Mouse (Mus musculus): ENCODE measurements around the gene Gpr137b. TPM values are rescaled to one million over a fixed set of nuclear protein-coding genes. Genes with fewer than 3 reads are reported as not detected.
"Not testable (repeated sequence)": the region's sequence is repeated elsewhere in the genome, so short reads cannot be mapped to it uniquely, and the experiment has no call there.

Gpr137b gene
- polyA plus RNA-seq, 1 experiment: 9.8 TPM

DNA sequence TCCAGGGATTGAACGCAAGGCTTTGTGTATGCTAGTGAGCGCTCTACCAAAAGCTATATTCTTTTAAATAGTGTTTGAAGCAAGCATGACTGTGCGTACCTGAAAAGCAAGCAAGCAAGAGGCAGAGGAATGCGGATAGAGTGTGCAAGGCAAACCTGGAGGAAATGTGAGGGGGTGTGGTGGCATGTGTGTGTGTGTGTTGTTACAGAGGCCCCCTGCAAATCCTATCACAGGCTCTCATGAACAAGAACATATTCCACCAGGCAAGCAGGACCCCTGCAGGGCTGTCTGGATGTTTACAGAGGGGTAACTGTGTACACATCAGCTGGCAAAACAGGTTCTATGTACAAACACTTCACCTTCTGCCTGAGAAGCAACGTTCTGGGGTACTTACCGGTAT, 19.8 kb downstream of the Gpr137b start:
- DNase-seq (ENCODE audit: low read depth, low spot score): not testable (repeated sequence)
- 61% methylated on average over 6 of the region's 6 CpGs for WGBS

DNA sequence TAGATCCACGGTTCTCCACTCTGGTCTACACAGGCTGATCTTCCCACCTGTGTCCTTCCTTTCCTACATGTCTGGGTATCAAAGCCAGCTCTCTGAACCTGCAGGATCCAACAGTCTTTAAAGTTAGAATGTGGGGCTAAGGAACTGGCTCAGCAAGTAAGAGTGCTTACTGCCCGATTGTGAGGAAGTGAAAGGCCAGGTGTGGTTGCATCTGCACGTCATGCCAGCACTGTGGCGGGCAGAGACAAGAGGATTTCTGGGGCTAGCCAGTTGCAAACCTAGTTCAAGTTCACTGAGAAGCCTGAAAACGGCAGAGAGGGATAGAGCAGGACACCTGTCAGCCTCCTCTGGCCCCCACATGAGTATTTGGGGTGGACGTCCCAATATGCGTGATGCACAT, 22.4 kb downstream of the Gpr137b start:
- WGBS: 90% methylated on average over 7 of the region's 7 CpGs
- not testable (repeated sequence) for DNase-seq (ENCODE audit: low read depth, low spot score)

DNA sequence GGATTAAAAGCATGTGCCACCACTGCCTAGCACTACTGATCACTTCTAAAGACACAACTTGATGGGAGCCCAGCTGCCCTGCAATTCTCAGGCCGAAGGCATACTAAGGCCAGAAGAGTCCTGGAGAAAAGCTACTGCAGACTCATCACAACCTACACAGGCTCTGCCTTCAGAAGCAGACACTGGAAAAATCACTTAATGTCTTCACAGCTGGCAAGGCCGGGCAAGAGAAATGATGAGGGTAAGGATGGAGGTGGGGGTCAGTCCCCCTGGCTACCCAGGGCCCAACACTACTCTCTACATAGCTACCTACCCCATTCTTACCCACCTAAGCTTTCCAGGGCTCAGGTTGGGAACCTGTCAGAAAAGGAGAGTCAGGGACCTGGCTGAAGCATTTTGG, 27.4 kb downstream of the Gpr137b start:
- not testable (repeated sequence) for DNase-seq (ENCODE audit: low read depth, low spot score)
- WGBS: 84% methylated on average over 2 of the region's 2 CpGs

DNA sequence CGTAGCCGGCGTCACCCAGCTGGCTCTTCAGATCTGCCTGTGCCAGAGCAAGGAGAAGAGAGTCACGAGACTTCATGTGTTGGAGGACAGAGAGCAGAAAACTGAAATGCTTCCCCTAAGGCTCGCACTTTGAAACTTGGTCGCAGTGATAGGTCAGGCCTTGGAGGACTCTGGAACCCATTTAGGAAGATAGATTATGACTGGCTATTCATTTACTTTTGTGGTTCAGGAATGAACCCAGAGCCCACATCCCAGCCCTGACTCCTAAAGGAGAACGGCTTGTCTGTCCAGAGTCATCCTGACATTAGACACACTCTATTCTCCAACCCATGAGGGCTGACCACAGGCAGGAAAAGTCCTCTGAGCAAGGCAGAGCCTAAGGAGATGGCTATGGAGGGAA, 30.3 kb downstream of the Gpr137b start:
- DNase-seq (ENCODE audit: low read depth, low spot score): not testable (repeated sequence)
- WGBS: 84% methylated on average over 7 of the region's 7 CpGs

DNA sequence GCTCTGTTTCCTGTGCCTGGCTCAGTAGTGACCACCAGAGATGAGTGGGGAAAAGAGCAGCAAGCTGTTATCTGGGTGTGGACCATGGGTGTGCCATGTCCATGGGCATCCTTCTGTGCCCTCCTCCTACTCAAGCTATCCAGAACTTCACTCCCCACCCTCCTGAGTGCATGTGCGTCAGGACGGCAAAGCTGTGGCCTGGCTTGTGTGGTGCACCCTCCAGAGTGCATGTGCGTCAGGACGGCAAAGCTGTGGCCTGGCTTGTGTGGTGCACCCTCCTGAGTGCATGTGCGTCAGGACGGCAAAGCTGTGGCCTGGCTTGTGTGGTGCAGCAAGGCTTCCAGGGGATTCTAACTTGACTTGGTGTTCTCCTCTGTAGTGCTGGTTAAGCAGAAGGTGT, 31.6 kb downstream of the Gpr137b start:
- 94% methylated on average over 6 of the region's 6 CpGs for WGBS
- DNase-seq (ENCODE audit: low read depth, low spot score): not testable (repeated sequence)

DNA sequence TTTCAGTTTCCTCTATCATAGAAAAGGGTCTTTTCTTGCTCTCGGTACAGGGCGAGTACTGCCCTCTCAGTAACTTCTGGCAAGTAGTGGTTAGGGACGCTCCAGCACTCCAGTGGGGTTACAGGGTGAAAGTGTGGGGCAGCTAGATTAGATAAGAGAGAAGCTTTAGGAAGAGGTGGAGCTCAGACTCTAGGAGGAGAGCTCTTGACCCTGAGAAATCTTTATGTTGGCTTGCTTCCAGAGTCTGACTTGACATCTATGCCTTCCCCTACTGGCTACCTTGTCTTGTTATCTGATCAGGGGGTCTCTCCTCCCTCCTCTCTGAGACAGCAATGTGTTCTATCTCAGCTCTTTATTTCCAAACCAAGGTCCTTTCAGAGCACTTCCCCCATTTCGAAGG, 33.8 kb downstream of the Gpr137b start:
- not testable (repeated sequence) for DNase-seq (ENCODE audit: low read depth, low spot score)
- 56% methylated on average over 4 of the region's 4 CpGs for WGBS

DNA sequence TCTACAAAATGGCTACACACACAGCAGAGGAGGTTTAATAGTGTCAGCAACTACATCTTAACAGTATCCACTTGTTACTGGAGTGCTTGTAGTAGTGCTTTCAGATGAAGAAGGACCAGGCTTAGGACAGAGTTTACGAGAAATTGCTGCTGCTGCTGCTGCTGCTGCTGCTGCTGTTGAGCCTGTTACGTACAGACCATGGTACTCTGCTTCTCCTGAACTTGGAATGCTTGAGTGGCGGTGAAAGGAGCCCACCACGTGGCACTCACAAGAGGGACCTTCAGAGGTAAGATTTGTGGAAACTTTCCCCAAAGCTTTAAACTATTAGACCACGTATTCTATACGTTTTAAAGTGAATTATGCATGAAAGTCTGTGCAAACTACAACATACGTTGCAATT, 35.2 kb downstream of the Gpr137b start:
- 92% methylated on average over 7 of the region's 7 CpGs for WGBS

DNA sequence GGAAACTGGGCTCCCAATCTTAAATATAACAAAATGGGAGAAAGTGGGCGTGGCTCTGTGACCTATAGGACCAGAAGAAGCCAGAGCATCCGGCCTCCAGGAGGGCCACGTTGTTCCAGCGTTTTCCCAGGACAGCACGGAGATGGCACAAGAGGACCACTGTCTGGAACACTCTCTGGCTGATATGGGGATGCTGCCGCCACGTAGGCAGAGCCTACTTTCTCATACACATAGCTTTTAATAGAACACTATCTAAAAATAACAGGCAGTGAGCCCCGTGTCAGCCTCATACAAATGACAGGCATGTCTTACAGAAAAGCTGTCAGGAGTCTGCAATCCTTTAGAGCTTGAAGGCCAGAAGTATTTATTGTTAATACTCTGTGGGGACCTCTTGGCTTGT, 35.7 kb downstream of the Gpr137b start:
- DNase-seq (ENCODE audit: low read depth, low spot score): not testable (repeated sequence)
- WGBS: 81% methylated on average over 8 of the region's 8 CpGs

More for the DNA sequence above, 35.2 kb downstream of the Gpr137b start:
- not testable (repeated sequence) for DNase-seq (ENCODE audit: low read depth, low spot score)

DNA sequence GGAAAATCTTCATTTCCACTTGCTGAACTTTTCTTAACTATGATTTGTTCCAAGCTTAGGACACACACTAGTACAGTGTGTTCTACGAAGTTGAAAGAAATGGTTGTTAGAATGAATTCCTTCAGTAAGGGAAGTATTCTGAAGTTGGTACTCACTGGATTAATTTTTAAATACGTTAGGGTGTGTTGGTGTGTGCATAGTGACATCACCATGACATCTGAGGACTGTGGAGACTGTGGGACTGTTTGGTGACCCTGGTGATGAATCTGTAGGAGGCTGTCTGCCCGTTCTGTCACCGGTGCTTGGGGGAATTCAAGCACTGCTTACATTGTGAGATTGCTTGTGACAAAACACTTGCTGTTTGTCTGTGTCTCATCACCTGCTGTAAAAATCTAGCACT, 41.7 kb downstream of the Gpr137b start:
- not testable (repeated sequence) for DNase-seq (ENCODE audit: low read depth, low spot score)
- WGBS: 35% methylated on average over 4 of the region's 4 CpGs

DNA sequence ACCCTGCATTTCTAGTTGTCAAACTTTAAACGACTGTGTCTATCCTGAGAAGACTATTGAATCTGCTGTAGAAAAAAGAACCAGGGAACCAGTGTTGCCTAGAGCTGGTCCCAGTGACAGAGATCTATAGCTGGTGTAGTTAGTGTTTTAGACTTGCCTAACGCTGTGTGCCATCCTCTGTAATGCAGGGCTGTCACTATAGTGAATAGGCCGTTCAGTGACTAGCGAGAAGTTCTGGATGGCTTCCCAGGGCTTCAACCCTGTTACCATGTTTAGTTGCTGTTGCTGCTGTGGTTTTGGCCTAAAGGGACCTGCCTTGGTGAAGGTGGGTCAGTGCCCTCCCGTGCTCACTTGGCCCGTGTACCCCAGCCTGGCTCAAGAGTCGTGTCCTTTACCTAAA, 43.1 kb downstream of the Gpr137b start:
- WGBS: 85% methylated on average over 7 of the region's 7 CpGs
- not testable (repeated sequence) for DNase-seq (ENCODE audit: low read depth, low spot score)

DNA sequence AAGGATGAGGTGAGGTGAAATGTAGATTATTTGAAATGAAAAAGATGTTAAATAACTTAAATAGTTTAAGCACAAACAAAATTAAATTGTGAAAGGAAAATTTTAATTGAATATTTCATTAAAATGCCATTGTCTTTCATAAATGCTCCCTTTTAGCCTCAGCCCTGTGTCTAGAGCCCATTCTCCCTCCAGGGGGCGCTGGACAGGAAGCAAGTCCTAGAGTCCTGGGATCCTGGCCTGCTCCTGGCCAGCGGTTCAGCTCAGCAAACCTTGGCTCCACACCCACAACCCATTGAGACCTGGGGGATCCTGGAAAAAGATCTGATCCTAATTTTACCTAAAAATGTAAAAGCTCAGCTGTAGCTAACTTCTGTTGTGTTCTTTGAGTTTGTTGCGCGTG, 44.5 kb downstream of the Gpr137b start:
- 63% methylated on average over 4 of the region's 4 CpGs for WGBS
- no peak for DNase-seq (ENCODE audit: low read depth, low spot score)

DNA sequence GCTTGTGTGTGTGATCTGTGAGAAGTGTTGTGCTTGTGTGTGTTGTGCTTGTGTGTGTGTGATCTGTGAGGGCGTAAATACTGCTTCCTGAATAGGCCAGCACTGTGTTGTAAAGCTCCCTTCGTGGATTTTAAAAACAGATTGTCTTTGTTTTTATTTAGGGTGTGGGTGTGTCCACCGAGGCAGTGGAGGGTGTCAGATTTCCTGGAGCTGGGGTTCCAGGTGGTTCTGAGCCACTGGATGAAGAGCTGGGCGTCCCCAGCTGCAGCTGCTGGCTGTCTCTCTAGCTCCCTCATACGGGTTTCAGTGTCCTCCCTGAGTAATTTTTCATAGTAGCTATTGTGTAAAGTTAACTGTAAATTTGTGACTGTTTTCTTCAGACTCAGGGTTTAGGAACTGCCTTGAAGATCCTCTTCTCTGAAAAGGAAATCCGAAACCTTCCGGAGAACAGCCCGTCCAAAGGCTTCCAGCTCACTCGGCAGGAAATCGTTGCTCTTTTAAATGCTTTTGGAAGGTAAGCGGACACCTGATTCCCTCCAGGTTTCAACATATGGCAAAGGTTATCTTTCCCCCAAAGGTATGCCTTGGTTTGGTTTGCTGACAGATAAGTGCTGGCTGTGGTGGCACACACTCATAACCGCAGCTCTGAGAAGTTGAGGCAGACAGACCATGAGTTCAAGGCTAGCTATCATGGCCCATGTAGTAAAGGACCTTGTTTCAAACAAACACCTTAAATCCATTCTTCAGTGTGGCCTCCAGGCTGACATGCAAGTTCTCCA, 46.0 kb downstream of the Gpr137b start:
- DNase-seq (ENCODE audit: low read depth, low spot score): not testable (repeated sequence)
- WGBS: 34% methylated on average over 12 of the region's 12 CpGs

DNA sequence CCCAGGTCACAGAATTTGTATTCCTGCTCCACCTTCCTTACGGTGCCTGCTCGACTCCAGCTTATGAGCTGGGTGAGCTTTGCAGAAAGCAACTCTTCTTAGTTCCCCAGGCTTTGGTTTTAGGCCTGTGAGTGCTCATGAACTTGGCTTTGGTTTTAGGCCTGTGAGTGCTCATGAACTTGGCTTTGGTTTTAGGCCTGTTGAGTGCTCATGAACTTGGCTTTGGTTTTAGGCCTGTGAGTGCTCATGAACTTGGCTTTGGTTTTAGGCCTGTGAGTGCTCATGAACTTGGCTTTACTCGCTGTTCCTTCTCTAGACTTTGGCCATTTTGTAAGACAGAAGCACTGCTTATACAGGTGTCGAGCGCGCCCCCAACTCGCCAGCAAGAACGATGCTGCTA, 56.5 kb downstream of the Gpr137b start:
- DNase-seq (ENCODE audit: low read depth, low spot score): not testable (repeated sequence)
- WGBS: 75% methylated on average over 8 of the region's 8 CpGs

DNA sequence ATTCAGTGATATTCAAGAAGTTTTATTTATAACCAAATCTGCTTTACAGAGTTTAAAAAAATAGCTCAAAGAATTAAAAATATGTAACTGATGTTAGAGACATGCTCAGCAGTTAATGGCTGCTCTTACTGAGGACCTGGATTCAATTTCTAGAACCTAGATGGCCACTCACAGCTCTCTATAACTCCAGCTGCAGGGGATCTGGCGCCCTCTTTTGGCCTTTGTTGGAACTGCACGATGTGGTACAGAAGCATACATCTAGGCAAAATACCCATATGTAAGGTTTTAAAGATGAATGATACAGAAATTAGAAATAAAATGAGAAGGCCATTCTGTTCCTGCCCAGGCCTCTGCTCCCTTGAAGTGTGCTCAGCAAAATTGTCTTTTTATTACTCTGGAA, 64.9 kb downstream of the Gpr137b start:
- 0% methylated on average over 2 of the region's 2 CpGs for WGBS
- DNase-seq (ENCODE audit: low read depth, low spot score): peak; percentile 43

Other genes starting within 250 kb of the Gpr137b start
- not detected in 2 replicates for gene Prl2c5, start 211.3 kb downstream of the Gpr137b start, polyA plus RNA-seq (2012; rRNA removed)
- 16.3 and 30.2 TPM in 2 replicates for gene Nid1, start 43.5 kb upstream of the Gpr137b start, polyA plus RNA-seq (2012; rRNA removed)
- gene Lyst, start 196.4 kb upstream of the Gpr137b start, polyA plus RNA-seq (2012; rRNA removed): 1.0 and 1.9 TPM in 2 replicates

Data from large intestine, adult 2 months (tissue).